Mouse (Mus musculus): ENCODE results near the gene Glis3.

GRCm38 (mm10) chr19:28300226-28300625 lies 379.7 kb downstream of the Glis3 start:
- TF ChIP-seq CTCF (IDR thresholded peaks at IDR 0.05): no peak
- TF ChIP-seq EP300 (IDR thresholded peaks at IDR 0.05): no peak
